Mouse (Mus musculus): Measurements from ENCODE around the gene Igsf9. TPM values are rescaled to one million over a fixed set of nuclear protein-coding genes. Genes with fewer than 3 reads are reported as not detected.

Gene Igsf9
- total and polyA plus RNA-seq, 3 experiments: 2.7 to 6.5 (median 6.0) TPM

DNA sequence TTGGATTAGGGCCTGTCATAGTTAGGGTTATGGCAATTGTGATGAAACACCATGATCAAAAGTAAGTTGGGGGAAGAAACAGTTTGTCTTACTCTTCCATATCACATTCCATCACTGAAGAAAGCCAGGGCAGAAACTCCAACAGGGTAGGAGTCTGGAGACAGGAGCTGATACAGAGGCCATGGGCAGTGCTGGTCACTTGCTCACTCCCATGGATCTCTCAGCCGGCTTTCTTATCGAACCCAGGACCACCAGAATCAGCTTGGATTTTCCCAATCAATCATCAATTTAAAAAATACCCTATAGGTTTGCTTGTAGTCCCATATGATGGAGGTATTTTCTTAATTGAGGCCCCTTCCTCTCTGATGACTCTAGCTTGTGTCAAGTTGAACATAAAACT is 27.8 kb upstream of the Igsf9 start:
- H3K9ac ChIP-seq (ENCODE audit: insufficient read depth, low read depth): no peak overlapping the region
- H3K4me2 ChIP-seq (ENCODE audit: insufficient read depth, low read depth, poor library complexity, severe bottlenecking): no peak overlapping the region
- no peak for DNase-seq (ENCODE audit: extremely low read depth)
- dilution Hi-C loops (cut with MboI; ENCODE audit: extremely low pct_ligation_motif_present, extremely low pct_unique_long_range_greater_than_20kb, low sequenced_read_pairs): no loop called here
- no peaks in the 10 kb centered on the region for H3K79me2 ChIP-seq (replicated peaks; ENCODE audit: control insufficient read depth, extremely low read depth, insufficient read depth, poor library complexity, severe bottlenecking)
- peaks cover 4 to 37% of the 10 kb centered on the region in 2 experiments; a peak in 3 of 4 replicates for H3K4me1 ChIP-seq (ENCODE audit: control insufficient read depth in 1 of 2, insufficient read depth in 2 of 2)
- H3K9me3 ChIP-seq (replicated peaks; ENCODE audit: low read length): no peaks in the 10 kb centered on the region
- no peaks in the 10 kb centered on the region for H3K36me3 ChIP-seq (replicated peaks in 1 of 2; ENCODE audit: control insufficient read depth in 1 of 2, insufficient read depth in 1 of 2, low read length in 1 of 2)
- no peak overlapping the region for H3K27ac ChIP-seq (ENCODE audit: insufficient read depth, low read depth)
- no peak overlapping the region for H3K4me3 ChIP-seq (replicated peaks in 1 of 3; ENCODE audit: low read depth in 2 of 3, low read length in 2 of 3, poor library complexity in 1 of 3)
- TF ChIP-seq EP300 (IDR thresholded peaks at IDR 0.05; ENCODE audit: low read length) (no peak), ZC3H11A (IDR thresholded peaks at IDR 0.05; ENCODE audit: low read depth, low read length) (no peak), CTCF (conservative IDR thresholded peaks at IDR 0.05 in 1 of 2, IDR thresholded peaks at IDR 0.05 in 1 of 2; ENCODE audit: low read depth in 2 of 2, low read length in 2 of 2) (no peak), MAFK (IDR thresholded peaks at IDR 0.05; ENCODE audit: insufficient replicate concordance, low read length) (no peak), JUND (conservative IDR thresholded peaks at IDR 0.05; ENCODE audit: low read depth, low read length) (no peak), SIN3A (IDR thresholded peaks at IDR 0.05; ENCODE audit: low read length) (no peak), CHD1 (IDR thresholded peaks at IDR 0.05; ENCODE audit: low read depth, low read length) (no peak)
- no peaks in the 10 kb centered on the region for H3K27me3 ChIP-seq (replicated peaks)
- in situ Hi-C loops (cut with MboI; ENCODE audit: low pct_ligation_motif_present, low pct_unique_long_range_greater_than_20kb, low sequenced_read_pairs): loop anchor here (5.0 kb wide), 1 partner anchor 37 kb away; no protein-coding TSS in a partner anchor

DNA sequence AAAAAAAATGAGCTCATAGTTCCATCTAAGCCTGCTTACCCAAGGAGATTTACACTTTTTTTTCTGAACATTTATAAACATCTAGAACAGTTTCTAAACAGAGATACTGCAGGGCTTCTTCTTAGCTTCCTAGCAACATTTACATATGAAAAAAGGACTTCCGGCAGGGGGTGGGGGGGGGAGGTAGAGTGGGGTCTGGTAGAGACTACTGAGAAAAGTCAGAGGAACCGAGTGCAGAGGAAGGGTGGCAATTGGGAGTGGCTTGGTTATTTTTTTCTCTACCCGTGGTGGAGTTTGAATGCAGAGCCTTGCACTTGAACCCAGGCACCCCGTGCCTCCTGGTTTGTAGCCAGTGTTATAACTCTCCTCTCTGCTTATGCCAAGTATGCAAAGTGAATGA is 26.2 kb upstream of the Igsf9 start:
- in situ Hi-C loops (cut with MboI; ENCODE audit: low pct_ligation_motif_present, low pct_unique_long_range_greater_than_20kb, low sequenced_read_pairs) (no loop called here), dilution Hi-C loops (cut with MboI; ENCODE audit: extremely low pct_ligation_motif_present, extremely low pct_unique_long_range_greater_than_20kb, low sequenced_read_pairs) (no loop called here)
- TF ChIP-seq TBP (conservative IDR thresholded peaks at IDR 0.05; ENCODE audit: low read depth, low read length) (0 out of 2 replicates have a peak, but pooled peaks have one; percentile 43), IRF4 (IDR thresholded peaks at IDR 0.05; ENCODE audit: low read depth, low read length) (peak; percentile 35; the same call in 1 of the 2 replicates), NELFE (IDR thresholded peaks at IDR 0.05; ENCODE audit: low read depth, low read length) (no peak), MYC (IDR thresholded peaks at IDR 0.05; ENCODE audit: low read depth, low read length) (no peak), ELF1 (IDR thresholded peaks at IDR 0.05; ENCODE audit: low read depth, low read length) (peak; percentile 42; the same call in 1 of the 2 replicates), JUN (IDR thresholded peaks at IDR 0.05; ENCODE audit: insufficient read depth, low read depth, low read length) (no peak), CHD1 (IDR thresholded peaks at IDR 0.05; ENCODE audit: low read depth, low read length) (no peak), POLR2A (IDR thresholded peaks at IDR 0.05; ENCODE audit: low read depth, low read length) (no peak; the same call in 1 of the 2 replicates), MEF2A (IDR thresholded peaks at IDR 0.05; ENCODE audit: borderline replicate concordance, low read depth, low read length) (no peak), ZNF384 (IDR thresholded peaks at IDR 0.05; ENCODE audit: low read depth, low read length) (peak; percentile 83), ZC3H11A (IDR thresholded peaks at IDR 0.05; ENCODE audit: low read depth, low read length) (no peak), E2F4 (IDR thresholded peaks at IDR 0.05; ENCODE audit: insufficient replicate concordance, low read depth, low read length) (no peak), MAZ (IDR thresholded peaks at IDR 0.05; ENCODE audit: low read depth, low read length) (peak; percentile 88), ETS1 (conservative IDR thresholded peaks at IDR 0.05; ENCODE audit: low read depth, low read length) (0 out of 2 replicates have a peak, but pooled peaks have one; percentile 36)
- H3K4me3 ChIP-seq (replicated peaks in 1 of 3; ENCODE audit: low read depth in 2 of 3, low read length in 2 of 3, poor library complexity in 1 of 3): peak overlapping the region in 2 of 3 experiments; percentile 24 to 41
- peaks cover 4 to 32% of the 10 kb centered on the region in 2 experiments; a peak in 3 of 4 replicates for H3K4me1 ChIP-seq (ENCODE audit: control insufficient read depth in 1 of 2, insufficient read depth in 2 of 2)
- H3K36me3 ChIP-seq (replicated peaks in 1 of 2; ENCODE audit: control insufficient read depth in 1 of 2, insufficient read depth in 1 of 2, low read length in 1 of 2): no peaks in the 10 kb centered on the region
- no peaks in the 10 kb centered on the region for H3K9me3 ChIP-seq (replicated peaks; ENCODE audit: low read length)
- no peaks in the 10 kb centered on the region for H3K27me3 ChIP-seq (replicated peaks)
- peak; percentile 73 for DNase-seq (ENCODE audit: extremely low read depth)
- peak overlapping the region; percentile 67 for H3K9ac ChIP-seq (ENCODE audit: insufficient read depth, low read depth)
- H3K4me2 ChIP-seq (ENCODE audit: insufficient read depth, low read depth, poor library complexity, severe bottlenecking): peak overlapping the region; percentile 80
- H3K79me2 ChIP-seq (replicated peaks; ENCODE audit: control insufficient read depth, extremely low read depth, insufficient read depth, poor library complexity, severe bottlenecking): no peaks in the 10 kb centered on the region
- peak overlapping the region; percentile 83 for H3K27ac ChIP-seq (ENCODE audit: insufficient read depth, low read depth)

All from CH12.LX (cell line).